Mouse (Mus musculus) spleen, adult 12 weeks (tissue): ENCODE results near the gene Bcl6.

ENCODE experiments used
- DNase-seq: peaks from one replicate; pipeline ENCODE4 v3.0.0; 2022; ENCODE audit warnings: low spot score

The Bcl6 gene

GRCm38 (mm10) chr16:23972901-23973300 is 15.8 kb downstream of the Bcl6 start:
- DNase-seq, result no peak

- DNase-seq, result no peak
Observed at GRCm38 (mm10) chr16:23972126-23972740, 16.4 kb downstream of the Bcl6 start.

- DNase-seq, result no peak
Observed at GRCm38 (mm10) chr16:23969919-23970318, 18.7 kb downstream of the Bcl6 start.

DNA sequence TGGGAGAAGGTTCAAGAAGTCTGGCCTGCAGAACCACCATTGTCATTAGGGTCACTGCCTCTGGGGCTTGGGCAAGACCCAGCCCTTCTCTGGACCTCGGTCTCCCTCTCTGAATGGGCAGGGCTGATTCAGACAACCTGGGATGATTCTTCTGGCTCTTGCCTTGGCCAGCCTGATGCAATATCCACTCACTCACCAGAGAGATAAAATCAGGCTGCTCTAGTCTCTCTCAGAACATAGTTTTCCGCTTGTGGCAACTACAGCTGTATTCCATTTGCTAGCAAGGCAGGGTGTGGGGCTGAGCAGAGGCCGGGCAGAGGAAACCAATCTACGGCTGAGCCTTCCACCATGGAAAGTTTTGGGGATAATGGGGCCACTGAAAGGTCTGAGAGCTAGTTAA is 19.8 kb downstream of the Bcl6 start:
- no peak for DNase-seq

DNA sequence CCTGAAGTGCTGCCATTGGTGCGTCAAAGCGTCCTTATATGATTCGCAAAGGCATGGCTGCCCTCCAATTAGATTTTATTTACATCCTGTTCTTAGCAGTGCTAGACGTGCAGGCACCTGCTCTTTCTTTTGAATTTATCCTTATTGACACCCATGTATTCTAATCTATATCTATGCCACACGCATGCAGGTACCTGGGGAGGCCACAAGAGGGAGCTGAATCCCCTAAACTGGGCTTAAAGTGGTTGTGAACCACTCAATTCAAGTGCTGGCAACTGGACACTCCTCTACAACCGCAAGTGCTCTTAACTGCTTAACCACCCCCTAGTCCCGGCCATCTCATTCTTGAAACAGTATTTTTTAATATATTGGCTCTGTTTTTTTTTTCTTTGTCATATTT is 21.4 kb downstream of the Bcl6 start:
- no peak for DNase-seq

- no peak for DNase-seq
Observed at GRCm38 (mm10) chr16:23966066-23966465, 22.6 kb downstream of the Bcl6 start.

DNA sequence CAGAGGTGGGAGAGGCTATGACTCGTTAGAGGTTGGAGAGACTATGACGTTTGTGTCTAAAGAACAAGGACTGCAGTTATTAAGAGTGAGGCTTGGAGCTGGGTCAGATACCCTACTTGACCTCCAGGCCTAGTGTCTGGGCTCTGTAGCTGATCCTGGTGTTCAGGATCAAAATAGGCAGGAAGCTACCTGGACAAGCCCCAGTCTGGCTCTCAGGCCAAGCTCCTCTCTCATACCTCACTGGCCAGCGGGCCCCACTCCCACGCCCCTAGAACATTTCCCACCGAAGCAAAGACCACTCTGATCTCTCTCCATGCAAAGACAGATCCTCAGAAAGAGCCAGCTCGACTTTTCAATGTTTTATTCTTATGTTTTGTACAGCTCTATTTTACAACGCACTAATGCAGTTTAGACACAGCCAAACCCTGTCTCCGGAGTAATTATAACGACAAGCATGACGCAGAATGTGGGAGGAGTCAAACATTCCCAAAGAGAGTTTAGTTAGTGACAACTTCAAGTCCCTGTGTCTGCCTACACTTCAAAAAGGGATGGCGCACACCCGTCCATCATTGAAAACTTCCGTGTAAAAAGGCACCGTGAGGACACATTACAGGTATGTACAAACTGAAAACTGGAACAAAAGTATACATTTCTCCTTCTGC is 23.8 kb downstream of the Bcl6 start:
- DNase-seq, result no peak

DNA sequence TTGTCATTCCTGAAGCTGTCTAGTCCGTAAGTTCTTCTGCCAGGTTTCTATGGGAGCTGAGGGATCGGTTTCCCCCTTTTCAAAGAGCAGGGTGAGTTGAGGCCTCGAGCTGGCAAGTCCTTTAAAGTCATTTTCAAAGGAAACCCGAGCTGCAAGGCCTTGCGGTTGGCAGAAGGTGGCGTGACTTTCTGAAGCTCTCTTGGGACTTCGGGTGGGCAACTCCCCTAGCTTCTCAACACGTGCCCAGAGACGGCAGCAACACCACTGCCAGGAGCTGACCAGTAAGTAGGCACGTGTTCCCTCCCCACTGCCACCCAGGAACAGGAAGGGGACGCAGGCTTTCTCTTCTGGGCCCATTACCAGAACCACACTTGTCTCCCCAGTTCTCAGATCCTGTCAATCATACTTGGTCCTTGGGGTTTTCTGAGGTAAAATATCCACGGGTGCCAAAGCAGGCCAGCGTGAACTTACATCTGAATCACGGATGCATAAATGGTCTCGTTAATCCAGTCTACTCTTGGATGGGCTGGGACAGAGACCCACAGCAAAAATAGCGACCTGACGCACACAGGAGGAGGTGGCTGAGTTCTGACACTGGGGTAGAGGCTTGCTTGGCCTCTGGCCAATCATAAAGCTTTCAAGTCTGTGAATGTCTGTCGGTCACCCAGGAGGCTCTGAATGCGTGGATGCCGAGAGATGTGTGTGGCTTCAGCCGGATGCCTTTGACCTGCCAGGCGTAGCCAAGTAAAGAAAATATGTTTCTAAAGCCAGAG is 24.6 kb downstream of the Bcl6 start:
- DNase-seq, result no peak

GRCm38 (mm10) chr16:23962401-23962800 is 26.3 kb downstream of the Bcl6 start:
- no peak for DNase-seq

DNA sequence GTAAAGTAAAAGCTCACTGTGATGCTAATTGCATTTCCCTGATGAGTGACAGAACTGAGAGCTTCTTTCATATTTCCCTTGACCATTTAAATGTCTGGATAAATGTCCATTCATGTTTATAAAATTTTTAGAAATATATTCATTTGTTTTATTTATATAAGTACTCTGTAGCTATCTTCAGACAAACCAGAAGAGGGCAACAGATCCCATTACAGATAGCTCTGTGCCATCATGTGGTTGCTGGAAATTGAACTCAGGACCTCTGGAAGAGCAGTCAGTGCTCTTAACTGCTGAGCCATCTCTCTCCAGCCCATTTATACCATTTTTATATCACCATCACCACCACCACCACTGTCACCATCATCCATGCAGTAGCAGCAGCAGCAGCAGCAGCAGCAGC is 29.7 kb downstream of the Bcl6 start:
- no peak for DNase-seq

DNA sequence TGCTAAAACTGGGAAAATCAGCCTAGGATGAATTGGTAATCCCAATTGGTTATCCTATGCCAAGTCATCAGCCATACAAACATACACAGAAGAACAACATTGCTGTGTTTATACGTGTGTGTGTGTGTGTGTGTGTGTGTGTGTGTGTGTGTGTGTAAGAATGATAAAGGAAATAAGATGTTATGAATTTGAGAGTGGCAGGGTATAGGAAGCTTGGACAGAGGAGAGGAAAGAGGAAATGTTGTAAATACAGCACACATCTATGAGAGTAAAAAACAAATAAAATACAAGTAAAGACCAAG is 34.7 kb downstream of the Bcl6 start:
- DNase-seq, result no peak

- no peak for DNase-seq
Observed at GRCm38 (mm10) chr16:23953189-23953958, 35.3 kb downstream of the Bcl6 start.

GRCm38 (mm10) chr16:23952101-23952727 is 36.4 kb downstream of the Bcl6 start:
- DNase-seq, result no peak

- DNase-seq, result no peak
Observed at GRCm38 (mm10) chr16:23947654-23948053, 41.0 kb downstream of the Bcl6 start.

GRCm38 (mm10) chr16:23944801-23945200 is 43.9 kb downstream of the Bcl6 start:
- DNase-seq, result no peak

- no peak for DNase-seq
Observed at GRCm38 (mm10) chr16:23934397-23934796, 54.3 kb downstream of the Bcl6 start.

DNA sequence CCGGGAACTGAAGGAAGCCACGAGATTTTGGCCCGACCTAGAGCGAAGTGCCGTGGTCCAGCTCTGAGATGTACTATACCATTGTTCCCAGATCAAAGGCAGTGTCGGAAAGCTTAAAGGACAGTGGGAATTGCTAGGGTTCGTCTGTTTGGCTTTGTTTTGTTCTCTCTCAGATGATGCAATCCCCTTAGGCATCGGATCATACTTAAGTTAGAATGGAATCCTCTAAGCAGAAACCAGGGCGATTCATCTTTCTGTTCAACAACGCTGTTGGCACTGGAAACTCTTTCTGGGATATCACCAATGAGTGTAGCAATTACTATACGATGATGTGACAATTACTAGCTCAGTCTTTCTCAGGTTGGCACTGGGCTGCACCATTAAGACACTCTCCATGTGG is 56.4 kb downstream of the Bcl6 start, which contains the start of gene Rtp2:
TSS of gene Rtp2 (minus strand) at position 101 of the 400 bp plus-strand sequence.
- no peak for DNase-seq

DNA sequence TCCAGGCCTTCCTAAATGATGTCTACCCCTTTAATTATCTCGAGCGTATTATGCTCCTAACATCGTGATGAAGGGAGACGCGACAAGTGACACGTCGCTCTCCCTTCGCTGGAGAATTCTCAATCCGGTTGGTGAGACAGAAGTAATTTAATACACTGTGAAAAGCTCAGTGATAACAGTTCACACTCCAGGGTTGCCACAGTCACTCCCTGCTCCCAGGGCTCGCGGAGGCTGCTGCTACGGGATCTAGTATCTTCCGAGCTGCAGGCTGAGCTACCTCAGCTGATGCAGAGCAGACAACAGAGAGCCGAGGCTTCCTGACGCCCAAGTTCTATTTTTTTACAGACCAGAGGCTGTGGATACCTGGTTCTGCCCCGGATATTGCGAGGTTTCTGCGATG is 57.4 kb downstream of the Bcl6 start:
- DNase-seq, result no peak

DNA sequence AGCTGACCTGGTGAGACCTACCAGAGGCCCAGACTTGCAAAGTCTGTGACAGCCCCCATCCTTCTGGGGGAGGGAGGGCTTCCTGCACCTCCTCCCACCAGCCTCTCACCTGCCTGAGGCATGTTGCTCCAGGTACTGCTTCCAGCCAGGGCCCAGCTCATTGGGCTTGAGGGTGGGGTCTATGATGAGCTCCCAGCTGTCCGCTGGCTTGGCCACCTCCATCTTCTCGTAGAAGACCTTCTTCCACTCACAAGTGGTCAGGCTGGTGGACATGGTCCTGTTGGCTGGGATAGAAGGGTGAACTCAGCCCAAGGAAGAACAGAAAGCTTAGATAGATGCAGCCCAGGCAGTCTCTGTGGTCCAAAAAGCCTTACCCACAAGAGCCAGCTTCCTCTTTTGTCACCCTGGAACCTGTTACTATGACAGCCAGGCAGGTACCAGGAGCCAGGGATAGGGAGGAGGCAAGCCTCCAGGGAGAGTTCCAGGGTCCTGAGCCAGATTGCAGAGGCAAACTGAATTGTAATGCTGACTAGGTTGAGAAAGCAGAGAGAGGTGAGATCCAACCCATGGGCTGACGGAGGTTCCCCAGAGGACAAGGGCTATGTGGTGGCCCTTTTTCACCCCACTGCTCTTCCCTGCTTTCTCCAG is 58.1 kb downstream of the Bcl6 start:
- no peak for DNase-seq

DNA sequence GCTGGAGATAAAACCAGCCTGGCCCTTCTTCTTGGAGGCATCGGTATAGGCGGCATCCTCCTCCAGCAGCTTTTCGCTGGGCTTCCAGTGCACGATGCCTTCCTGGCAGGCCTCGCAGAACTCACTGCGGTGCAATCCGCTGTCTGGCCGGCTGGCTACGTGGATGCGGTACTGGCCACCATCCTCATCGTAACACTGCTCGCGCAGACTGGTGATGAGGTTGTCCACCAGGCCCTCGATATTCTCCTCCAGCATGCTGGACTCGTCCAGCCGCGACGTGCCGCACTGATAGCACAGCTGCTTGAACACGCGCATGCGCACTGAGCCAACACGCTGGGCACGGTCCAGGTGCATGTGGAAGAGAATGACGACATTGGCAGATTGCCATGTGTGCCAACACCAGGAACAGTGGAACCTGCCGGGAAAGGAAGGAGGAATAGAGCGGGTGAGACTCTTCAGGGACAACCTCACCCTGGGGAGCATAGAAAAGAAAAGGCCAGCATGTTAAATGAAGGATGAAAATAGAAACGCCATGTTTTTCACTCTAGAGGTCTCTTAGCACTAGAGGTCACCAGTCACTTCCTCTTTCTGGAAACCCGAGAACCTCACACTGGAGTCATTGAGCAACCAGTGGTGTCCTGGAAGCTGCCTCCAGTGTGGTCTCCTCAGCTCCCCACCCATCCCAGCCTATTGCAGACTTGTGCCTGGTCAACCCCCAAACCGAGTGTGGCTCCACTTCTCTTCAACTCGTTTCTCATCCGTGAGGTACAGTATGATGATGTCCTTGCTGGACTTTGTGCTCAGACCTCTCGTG is 61.1 kb downstream of the Bcl6 start:
- no peak for DNase-seq

DNA sequence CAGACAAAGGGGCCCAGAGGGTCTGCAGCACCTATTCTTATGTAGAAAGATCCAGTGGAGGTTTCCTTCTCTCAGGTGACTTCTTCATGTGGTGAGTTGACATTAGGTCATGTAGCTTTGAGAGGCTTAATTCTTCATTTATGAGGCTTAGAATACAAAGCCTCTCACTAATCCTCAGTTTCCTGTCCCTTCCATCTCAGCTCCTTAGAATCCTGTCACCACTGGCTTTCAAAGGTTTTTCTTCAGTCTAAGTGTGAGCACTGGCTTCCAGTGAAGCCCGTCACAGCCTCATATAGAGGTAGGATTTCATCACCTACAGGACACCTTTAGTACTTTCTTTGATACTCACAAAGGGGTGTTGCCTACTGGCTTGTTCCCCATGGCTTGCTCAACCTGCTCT is 65.7 kb downstream of the Bcl6 start:
- no peak for DNase-seq
